Mouse (Mus musculus) macrophage (primary cell): Measurements from ENCODE around the gene Evpl. TPM values are rescaled to one million over a fixed set of nuclear protein-coding genes. Genes with fewer than 3 reads are reported as not detected.

Experiments
- H3K27ac ChIP-seq: fragments of 350-480 bp; formaldehyde crosslinking; 2 replicates; pipeline ENCODE4 v1.9.0; 2021
- H3K36me3 ChIP-seq: fragments of 350-480 bp; formaldehyde crosslinking; 2 replicates; pipeline ENCODE4 v1.9.0; 2021; ENCODE audit errors: inconsistent target
- H3K4me3 ChIP-seq: fragments of 350-480 bp; formaldehyde crosslinking; 2 replicates; pipeline ENCODE4 v1.9.0; 2021; ENCODE audit errors: inconsistent target
- H3K79me2 ChIP-seq: fragments of 350-480 bp; formaldehyde crosslinking; 2 replicates; pipeline ENCODE4 v1.9.0; 2021; ENCODE audit errors: inconsistent target
- WGBS: methylation state at CpG from one replicate; pipeline ENCODE4 v1.1.7; 2026; ENCODE audit warnings: inconsistent platforms; ENCODE audit not compliant: missing documents; 5-methylcytosine and 5-hydroxymethylcytosine counted together
- polyA plus RNA-seq: library from polyadenylated mRNA; stranded (reverse); fragments of 250-400 nt; gene quantifications from 3 replicates; pipeline ENCODE4 v1.2.4, GENCODE M21; 2018; ENCODE audit warnings: inconsistent platforms

Evpl gene
- polyA plus RNA-seq, 1 experiment from 2014 or later, result not detected

- H3K27ac ChIP-seq, result no peak overlapping the region
- H3K4me3 ChIP-seq, result no peak overlapping the region
- WGBS, result 90% methylated on average over 11 of the region's 11 CpGs
- peaks cover 99% of the 10 kb centered on the region for H3K79me2 ChIP-seq
- H3K36me3 ChIP-seq, result peaks cover 79% of the 10 kb centered on the region
Measured at GRCm38 (mm10) chr11:116187226-116187930, 50.5 kb downstream of the Evpl start.

DNA sequence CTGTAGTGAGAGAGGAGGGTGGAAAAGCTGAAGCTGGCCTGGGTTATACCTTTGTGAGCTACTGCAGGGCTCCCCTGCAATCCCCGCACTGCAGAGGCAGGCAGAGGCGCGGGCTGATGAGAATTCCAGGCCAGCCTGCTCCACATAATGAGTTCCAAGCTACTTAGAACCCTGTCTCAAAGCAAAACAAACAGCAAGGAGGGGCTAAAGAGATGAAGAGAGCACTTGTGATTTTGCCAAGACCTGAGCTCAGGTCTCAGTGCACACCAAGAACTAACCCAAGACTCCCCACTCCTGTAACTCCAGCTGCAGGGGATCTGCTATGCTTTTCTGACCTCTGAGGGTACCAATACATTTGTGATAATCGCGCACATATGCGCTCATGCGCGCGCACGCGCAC lies 51.5 kb downstream of the Evpl start:
- WGBS, result 94% methylated on average over 11 of the region's 11 CpGs
- peaks cover 83% of the 10 kb centered on the region for H3K36me3 ChIP-seq
- H3K27ac ChIP-seq, result no peak overlapping the region
- H3K79me2 ChIP-seq, result peaks cover 89% of the 10 kb centered on the region
- H3K4me3 ChIP-seq, result no peak overlapping the region

DNA sequence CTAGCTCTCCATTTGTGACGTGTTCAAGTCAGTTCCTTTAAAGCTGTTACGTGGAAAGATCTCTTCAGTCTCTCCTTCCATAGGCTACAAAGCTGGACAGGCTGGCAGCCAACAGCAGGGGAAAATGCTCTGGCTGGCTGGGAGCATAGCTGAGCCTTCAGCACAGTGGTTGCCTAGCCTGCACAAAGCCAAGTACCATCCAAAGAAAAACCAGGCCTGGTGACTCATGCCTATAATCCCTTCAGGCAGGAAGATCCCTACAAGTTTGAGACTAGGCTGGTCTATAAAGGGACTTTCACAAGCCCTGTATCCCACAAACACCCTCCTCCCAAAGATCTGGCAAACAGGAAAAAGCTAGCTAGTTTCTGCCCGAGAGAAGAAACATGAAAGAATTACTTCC lies 52.0 kb downstream of the Evpl start:
- WGBS, result 91% methylated on average over 3 of the region's 3 CpGs
- Histone ChIP-seq H3K4me3 (no peak overlapping the region), H3K79me2 (peaks cover 84% of the 10 kb centered on the region), H3K36me3 (peaks cover 79% of the 10 kb centered on the region), H3K27ac (no peak overlapping the region)

DNA sequence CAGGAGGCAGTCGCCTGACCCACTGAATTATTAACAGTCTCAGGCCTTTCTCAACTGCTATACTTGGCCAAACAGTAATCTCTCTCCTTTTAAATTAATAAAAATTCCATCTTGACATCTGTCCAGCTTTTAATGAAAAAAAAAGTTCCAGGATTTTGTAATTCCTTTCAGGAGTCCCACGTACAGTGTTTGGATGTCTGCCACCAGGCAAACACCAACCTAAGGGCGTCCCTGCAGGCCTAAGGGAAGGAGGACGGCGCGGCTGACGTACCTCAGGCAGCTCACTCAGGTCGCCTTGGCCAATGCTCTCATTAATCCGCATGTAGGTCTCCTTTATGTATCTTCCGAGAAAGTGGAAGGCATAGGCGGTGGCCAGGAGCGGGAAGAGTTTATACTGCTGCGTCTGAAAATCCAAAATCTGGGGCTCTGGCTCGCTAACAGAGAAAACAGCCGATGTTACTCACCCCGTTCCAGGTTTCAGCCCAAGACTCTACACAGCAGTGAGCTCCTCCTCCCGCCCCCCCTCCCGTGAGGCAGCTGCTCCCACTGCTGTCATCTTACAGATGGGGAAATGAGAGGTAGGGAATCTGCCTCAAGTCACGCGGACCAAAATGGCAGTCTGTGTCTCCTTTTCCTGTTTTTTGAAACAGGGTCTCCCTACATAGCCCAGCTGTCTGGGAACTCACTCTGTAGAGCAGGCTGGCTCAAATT lies 59.3 kb downstream of the Evpl start:
- peaks cover 75% of the 10 kb centered on the region for H3K36me3 ChIP-seq
- H3K79me2 ChIP-seq, result peaks cover 11% of the 10 kb centered on the region; the same call in 1 of the 2 replicates
- WGBS, result 92% methylated on average over 20 of the region's 20 CpGs
- H3K4me3 ChIP-seq, result no peak overlapping the region
- no peak overlapping the region for H3K27ac ChIP-seq

- no peak overlapping the region for H3K27ac ChIP-seq
- H3K79me2 ChIP-seq, result no peaks in the 10 kb centered on the region
- H3K4me3 ChIP-seq, result no peak overlapping the region
- WGBS, result 97% methylated on average over 5 of the region's 7 CpGs
- H3K36me3 ChIP-seq, result peaks cover 68% of the 10 kb centered on the region
Measured at GRCm38 (mm10) chr11:116176010-116176409, 61.9 kb downstream of the Evpl start.

DNA sequence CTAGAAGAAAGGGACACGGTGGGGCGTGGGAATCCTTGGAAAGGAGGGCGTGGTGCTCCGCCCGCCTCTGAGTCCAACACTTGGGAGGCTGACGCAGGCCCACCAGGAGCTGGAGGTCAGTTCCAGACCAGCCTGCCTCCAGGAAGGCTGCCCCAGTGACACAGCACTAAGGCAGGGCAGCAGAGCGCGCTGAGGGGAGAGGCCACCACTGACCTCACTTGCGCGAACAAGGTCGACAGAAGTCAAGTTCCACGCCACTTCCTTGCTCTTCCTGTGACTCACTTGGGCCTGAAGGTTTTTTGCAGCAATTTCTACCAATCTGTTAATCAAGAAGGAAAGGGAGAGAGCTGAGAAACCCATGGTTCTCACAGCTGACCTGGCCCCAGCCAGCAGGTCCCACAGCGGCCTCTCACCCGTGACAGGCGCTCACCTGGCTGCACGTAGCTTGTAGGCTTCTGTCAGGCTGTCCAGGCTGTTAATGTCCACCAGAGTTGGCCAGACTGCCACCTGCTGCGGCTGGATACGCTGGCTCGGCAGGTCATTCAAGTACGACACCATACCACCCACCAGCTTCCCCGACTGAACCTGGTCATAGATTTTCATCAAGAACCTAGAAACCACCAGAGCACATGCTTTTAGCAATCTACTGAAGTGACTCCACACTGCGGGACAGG lies 63.0 kb downstream of the Evpl start:
- H3K36me3 ChIP-seq, result peaks cover 61% of the 10 kb centered on the region
- H3K4me3 ChIP-seq, result no peak overlapping the region
- H3K79me2 ChIP-seq, result no peaks in the 10 kb centered on the region
- 95% methylated on average over 20 of the region's 22 CpGs for WGBS
- H3K27ac ChIP-seq, result no peak overlapping the region

DNA sequence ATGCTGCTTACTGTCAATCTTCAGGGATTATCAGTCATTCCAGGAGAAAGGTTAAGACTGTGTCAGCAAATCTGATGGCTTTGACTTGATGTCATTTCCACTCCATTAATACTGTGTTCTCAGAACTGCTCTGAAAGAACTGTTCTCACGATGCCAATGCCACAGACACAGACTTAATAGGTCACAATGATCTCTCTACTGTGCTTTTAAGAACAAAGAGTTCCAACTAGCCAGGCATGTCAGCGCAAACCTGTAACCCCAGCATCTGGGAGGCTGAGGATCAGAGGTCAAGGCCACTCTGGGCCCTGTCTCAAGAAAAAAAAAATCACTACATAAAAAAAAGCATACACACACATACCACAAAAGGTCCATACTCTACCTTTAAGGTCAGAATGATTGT lies 65.9 kb downstream of the Evpl start:
- Histone ChIP-seq H3K36me3 (peaks cover 34% of the 10 kb centered on the region), H3K79me2 (no peaks in the 10 kb centered on the region), H3K27ac (no peak overlapping the region), H3K4me3 (no peak overlapping the region)
- WGBS, result 100% methylated on average over 2 of the region's 2 CpGs

Other genes with a start within 250 kb of the Evpl start
- 7.6 to 30.8 TPM (median 14.0 TPM) in 3 replicates for gene Galk1, start 225.4 kb downstream of the Evpl start, polyA plus RNA-seq
- 470 to 740 TPM (median 693 TPM) in 3 replicates for gene H3f3b, start 210.1 kb downstream of the Evpl start, polyA plus RNA-seq
- gene Unk, start 207.8 kb downstream of the Evpl start, polyA plus RNA-seq, result 12.2 to 20.0 TPM (median 19.4 TPM) in 3 replicates
- gene Unc13d, start 160.1 kb downstream of the Evpl start, polyA plus RNA-seq, result 10.9 to 18.9 TPM (median 16.8 TPM) in 3 replicates
- gene Wbp2, start 151.1 kb downstream of the Evpl start, polyA plus RNA-seq, result 130 to 281 TPM (median 182 TPM) in 3 replicates
- 9.4 to 36.9 TPM (median 26.2 TPM) in 3 replicates for gene Trim47, start 110.9 kb downstream of the Evpl start, polyA plus RNA-seq
- gene Trim65, start 106.9 kb downstream of the Evpl start, polyA plus RNA-seq, result 12.2 to 14.3 TPM (median 12.8 TPM) in 3 replicates
- 13.6 to 25.3 TPM (median 20.3 TPM) in 3 replicates for gene Mrpl38, start 99.2 kb downstream of the Evpl start, polyA plus RNA-seq
- 13.2 to 15.0 TPM (median 14.6 TPM) in 3 replicates for gene Fbf1, start 69.9 kb downstream of the Evpl start, polyA plus RNA-seq
- 35.1 to 61.5 TPM (median 55.2 TPM) in 3 replicates for gene Ten1, start 39.2 kb downstream of the Evpl start, polyA plus RNA-seq
- gene Acox1, start 39.0 kb downstream of the Evpl start, polyA plus RNA-seq, result 52.6 to 66.6 TPM (median 52.9 TPM) in 3 replicates
- 50.2 to 71.9 TPM (median 56.6 TPM) in 3 replicates for gene Srp68, start 36.1 kb upstream of the Evpl start, polyA plus RNA-seq
- not detected in 3 replicates for gene Galr2, start 42.9 kb upstream of the Evpl start, polyA plus RNA-seq
- gene Exoc7, start 69.2 kb upstream of the Evpl start, polyA plus RNA-seq, result 22.2 to 30.5 TPM (median 26.9 TPM) in 3 replicates
- gene Foxj1, start 97.3 kb upstream of the Evpl start, polyA plus RNA-seq, result not detected in 3 replicates
- 12.1 to 23.4 TPM (median 14.0 TPM) in 3 replicates for gene Rnf157, start 175.0 kb upstream of the Evpl start, polyA plus RNA-seq
- gene Ubald2, start 196.0 kb upstream of the Evpl start, polyA plus RNA-seq, result 18.0 to 34.4 TPM (median 27.5 TPM) in 3 replicates
- not detected in 3 replicates for gene Qrich2, start 228.2 kb upstream of the Evpl start, polyA plus RNA-seq